In the genomic region with DNA sequence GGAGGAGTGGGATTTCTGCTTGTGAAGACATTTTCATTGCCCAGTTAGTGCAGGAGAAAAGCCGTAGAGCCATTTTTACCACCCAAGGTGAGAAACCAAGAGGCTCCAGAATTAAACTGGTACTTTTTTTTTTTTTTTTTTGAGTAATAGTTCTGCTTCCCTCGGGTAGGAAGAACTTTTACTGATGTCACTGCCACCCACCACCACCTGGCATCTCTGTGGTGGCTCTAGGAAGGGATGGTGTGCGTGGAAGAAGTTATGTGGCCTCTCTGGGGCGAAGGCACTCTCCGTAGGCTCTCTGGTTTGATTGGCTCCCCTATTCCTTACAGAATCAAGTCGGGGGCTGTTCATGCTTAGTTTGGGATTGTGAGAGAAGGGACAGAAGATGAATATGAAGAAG, we compare ENCODE assay signal across 13 mouse cellular contexts.
"Had no signal": no experiment of that assay in that cellular context is flagged by ENCODE, and none has a peak within 500 bp of the region (broad histone marks: within the 10 kb centered on the region; RNA-seq: fewer than 3 reads in every experiment).

No protein-coding gene starts in this region.

- DNase-seq: forebrain, postnatal 0 days; gastrocnemius, postnatal 14 days; gastrocnemius, postnatal 36 days; heart, adult 2 months; heart, postnatal 14 days; heart, postnatal 36 days; kidney, adult 11 months; kidney, adult 2 months; kidney, adult 9 months; kidney, postnatal 14 days; kidney, postnatal 36 days; layer of hippocampus, adult 9-11 months; layer of hippocampus, postnatal 36 days had no signal
